Mouse (Mus musculus): ENCODE results near the gene Ephx1.

Ephx1 gene

DNA sequence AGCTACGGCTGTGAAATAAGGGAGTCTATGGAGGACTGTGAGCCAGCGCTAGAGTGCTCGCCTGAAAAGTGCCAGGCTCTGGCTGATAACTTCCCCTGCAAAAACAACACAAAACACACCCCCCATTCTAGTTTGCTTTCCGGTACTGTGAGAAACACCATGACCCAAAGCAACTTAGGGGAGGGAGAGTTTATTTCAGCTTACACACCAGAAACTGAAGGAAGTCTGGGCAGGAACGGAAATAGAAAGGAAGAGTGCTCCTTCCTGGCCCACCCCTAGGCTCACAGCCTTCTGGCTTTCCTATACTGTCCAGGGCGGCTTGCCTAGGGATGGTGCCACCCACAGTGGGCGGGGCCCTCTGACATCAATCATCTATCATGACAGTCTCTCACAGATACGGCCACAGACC lies 63.7 kb downstream of the Ephx1 start:
- no peak; the same call in 1 of the 2 replicates for TF ChIP-seq GATA4 (IDR thresholded peaks at IDR 0.05; ENCODE audit: insufficient replicate concordance, low read length)

GRCm38 (mm10) chr1:180956401-180956800 lies 64.3 kb downstream of the Ephx1 start:
- no peak for TF ChIP-seq GATA4 (IDR thresholded peaks at IDR 0.05; ENCODE audit: insufficient replicate concordance, low read length)

DNA sequence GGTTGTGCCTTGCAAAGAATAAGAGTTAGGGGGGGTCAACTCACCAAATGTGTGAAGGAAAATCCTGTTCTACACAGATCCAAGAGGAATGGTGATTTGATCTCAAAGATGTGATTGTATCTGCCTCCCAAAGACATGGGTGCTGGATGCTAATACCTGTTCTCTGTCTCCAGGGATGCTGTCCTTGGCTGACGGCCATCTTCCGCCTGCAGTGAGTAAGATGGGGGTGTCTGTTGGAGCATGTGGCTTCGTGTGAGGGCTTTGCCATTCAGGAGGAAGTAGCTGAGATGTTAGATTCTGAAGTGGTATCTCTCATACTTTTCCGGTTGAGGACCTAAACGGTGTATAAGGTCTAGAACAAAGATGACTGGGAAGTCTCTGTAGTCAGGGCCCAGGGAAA lies 67.9 kb downstream of the Ephx1 start:
- no peak for TF ChIP-seq GATA4 (IDR thresholded peaks at IDR 0.05; ENCODE audit: insufficient replicate concordance, low read length)

DNA sequence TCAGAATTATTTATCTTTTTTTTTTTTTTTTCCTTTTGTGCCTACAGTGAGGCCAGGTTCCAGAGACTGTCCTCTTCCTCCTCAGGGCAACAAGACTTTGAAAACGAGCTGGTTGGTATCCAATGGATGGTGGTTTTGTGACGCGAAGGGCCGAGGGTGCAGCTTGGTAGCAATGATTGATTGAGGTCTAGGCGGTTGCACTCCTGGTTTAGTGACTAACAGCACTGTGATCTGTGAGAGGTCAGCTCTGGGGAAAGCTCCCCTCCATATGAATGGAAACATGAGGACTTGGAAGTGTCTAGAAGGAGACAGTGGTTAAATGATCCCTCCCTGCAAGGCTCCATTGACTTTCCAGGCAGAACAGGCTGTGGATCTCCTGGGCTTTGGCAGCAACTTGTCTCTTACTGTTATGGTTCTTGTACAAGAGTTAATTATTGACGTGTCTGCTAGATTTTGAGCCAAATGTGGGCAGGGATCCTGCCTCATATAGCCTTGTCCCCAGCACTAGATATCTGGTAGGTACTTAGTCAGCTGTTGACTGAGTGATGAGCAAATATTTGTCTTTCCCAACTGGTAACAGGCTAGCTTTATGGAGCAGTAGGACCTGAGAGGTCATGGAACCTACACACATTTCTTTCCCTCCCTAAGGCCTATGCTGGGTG lies 68.5 kb downstream of the Ephx1 start:
- peak; percentile 59; the same call in 1 of the 2 replicates for TF ChIP-seq GATA4 (IDR thresholded peaks at IDR 0.05; ENCODE audit: insufficient replicate concordance, low read length)

DNA sequence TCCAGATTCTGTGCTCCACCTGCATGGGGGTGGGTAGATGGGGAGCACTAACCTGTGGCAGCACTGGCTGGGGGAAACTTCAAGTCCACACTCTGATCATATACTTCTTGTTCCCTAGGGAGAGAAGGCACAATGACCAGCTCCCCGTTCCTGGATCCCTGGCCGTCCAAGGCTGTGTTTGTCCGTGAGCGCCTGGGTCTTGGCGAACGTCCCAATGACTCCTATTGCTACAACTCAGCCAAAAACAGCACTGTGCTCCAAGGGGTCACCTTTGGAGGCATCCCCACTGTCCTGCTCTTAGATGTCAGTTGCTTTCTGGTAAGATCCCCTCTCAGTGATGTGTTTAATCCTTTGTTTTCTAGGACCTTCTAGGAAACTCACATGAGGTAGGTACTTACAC lies 74.3 kb downstream of the Ephx1 start:
- no peak for TF ChIP-seq GATA4 (IDR thresholded peaks at IDR 0.05; ENCODE audit: insufficient replicate concordance, low read length)

- no peak for TF ChIP-seq GATA4 (IDR thresholded peaks at IDR 0.05; ENCODE audit: insufficient replicate concordance, low read length)
Measured at GRCm38 (mm10) chr1:180945001-180945980, 75.4 kb downstream of the Ephx1 start.

- TF ChIP-seq GATA4 (IDR thresholded peaks at IDR 0.05; ENCODE audit: insufficient replicate concordance, low read length): no peak
Measured at GRCm38 (mm10) chr1:180944553-180944952, 76.2 kb downstream of the Ephx1 start.

- TF ChIP-seq GATA4 (IDR thresholded peaks at IDR 0.05; ENCODE audit: insufficient replicate concordance, low read length): no peak
Measured at GRCm38 (mm10) chr1:180943896-180944295, 76.8 kb downstream of the Ephx1 start.

- TF ChIP-seq GATA4 (IDR thresholded peaks at IDR 0.05; ENCODE audit: insufficient replicate concordance, low read length): no peak
Measured at GRCm38 (mm10) chr1:180943032-180943644, 77.6 kb downstream of the Ephx1 start.

DNA sequence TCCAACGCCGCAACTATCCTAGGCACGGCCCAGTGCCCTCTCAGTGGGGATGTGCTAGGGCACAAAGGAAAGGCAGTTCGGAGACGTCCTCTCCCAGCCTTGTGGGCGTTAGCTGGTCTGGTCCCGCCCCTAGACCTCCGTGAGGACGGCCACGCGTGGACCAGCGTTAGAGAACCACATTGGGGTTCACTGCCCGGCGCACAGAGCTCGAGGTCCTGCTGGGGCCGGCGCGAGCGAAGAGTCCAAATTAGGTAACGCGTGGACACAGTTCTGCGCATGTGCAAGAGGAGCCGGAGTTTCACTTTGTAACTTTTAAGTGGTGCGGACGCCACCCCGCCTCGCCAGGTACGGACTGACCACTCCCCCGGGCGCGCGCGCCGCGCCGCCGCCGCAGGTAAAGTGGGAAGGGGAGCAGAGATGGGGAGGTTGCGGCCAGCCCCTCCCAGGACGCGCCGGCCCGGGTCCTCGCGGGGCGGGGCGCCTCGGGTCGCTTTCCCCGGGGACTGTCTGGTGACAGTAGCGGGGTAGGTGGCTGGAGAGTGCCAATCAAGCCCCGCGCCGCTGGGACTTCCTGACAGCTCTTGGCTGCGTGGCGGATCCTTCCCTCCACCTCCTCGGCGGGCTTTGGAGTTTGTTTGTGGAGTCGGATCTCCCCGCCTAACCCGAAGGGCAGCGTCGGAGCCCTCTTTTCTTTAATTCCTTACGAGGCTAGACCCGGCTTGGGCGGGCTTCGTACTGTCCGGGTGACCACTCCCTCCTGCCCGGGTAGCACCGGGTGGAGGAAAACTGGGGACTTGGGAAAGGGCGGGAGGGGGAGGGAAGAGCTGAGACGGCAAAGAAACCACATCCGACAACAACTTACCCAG lies 78.3 kb downstream of the Ephx1 start, which contains the start of gene Tmem63a:
Gene Tmem63a, plus strand, starts transcription at position 179 of the 866 bp plus-strand sequence.
- TF ChIP-seq GATA4 (IDR thresholded peaks at IDR 0.05; ENCODE audit: insufficient replicate concordance, low read length): no peak

GRCm38 (mm10) chr1:180941726-180942125 lies 79.0 kb downstream of the Ephx1 start:
- peak; percentile 44; the same call in 1 of the 2 replicates for TF ChIP-seq GATA4 (IDR thresholded peaks at IDR 0.05; ENCODE audit: insufficient replicate concordance, low read length)

GRCm38 (mm10) chr1:180940776-180941460 lies 79.8 kb downstream of the Ephx1 start:
- no peak for TF ChIP-seq GATA4 (IDR thresholded peaks at IDR 0.05; ENCODE audit: insufficient replicate concordance, low read length)

DNA sequence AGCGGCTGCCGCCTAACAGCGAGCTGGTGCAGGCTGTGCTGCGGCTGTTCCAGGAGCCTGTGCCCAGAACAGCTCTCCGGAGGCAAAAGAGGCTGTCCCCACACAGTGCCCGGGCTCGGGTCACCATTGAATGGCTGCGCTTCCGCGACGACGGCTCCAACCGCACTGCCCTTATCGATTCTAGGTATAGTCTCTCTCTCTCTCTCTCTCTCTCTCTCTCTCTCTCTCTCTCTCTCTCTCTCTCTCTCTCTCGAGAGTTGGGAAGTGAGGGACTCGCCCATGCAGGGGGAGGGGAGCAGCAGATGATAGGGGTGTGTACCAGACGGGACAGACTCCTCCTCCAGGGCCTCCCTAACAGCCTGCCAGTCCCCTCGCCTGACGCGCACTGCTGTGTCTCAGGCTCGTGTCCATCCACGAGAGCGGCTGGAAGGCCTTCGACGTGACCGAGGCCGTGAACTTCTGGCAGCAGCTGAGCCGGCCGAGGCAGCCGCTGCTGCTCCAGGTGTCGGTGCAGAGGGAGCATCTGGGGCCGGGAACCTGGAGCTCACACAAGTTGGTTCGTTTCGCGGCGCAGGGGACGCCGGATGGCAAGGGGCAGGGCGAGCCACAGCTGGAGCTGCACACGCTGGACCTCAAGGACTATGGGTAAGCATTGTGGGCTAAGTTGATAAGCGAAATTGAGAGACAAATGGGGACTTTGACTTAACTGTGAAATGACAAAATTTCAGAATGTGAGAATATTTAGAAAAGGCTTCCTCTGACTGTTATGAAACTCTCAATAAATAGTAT lies 83.9 kb downstream of the Ephx1 start:
- peak; percentile 71; the same call in 1 of the 2 replicates for TF ChIP-seq GATA4 (IDR thresholded peaks at IDR 0.05; ENCODE audit: insufficient replicate concordance, low read length)

Data from liver, adult (tissue).